Comparison of ENCODE assay signal across 8 mouse cellular contexts in genomic region chr5:107960532-107961202, GRCm38 (mm10). TPM values are rescaled to one million over a fixed set of nuclear protein-coding genes. Genes with fewer than 3 reads are reported as not detected.
DNase-seq lines count a peak whose midpoint lies in the region; ATAC-seq lines count a peak whose summit lies in the region.

No protein-coding gene starts in this region.

- DNase-seq in kidney, postnatal 25 days, result no peak
- DNase-seq in lung, adult 18-20 months, result peak; percentile 63 to 68
- DNase-seq in layer of hippocampus, postnatal 10 days (ENCODE audit: low spot score in 2 of 2), result no peak
- no peak for DNase-seq in right cerebral cortex, postnatal 4 days
- no peak for DNase-seq in kidney, adult 9 months

- H3K9ac ChIP-seq in kidney, embryonic 15.5 days, result no peak overlapping the region
- no peak overlapping the region for H3K9ac ChIP-seq in stomach, embryonic 15.5 days

- H3K27ac ChIP-seq in kidney, embryonic 15.5 days, result no peak overlapping the region
- H3K27ac ChIP-seq in stomach, embryonic 15.5 days, result no peak overlapping the region

- H3K4me3 ChIP-seq in kidney, embryonic 15.5 days (replicated peaks), result no peak overlapping the region
- peak overlapping the region; percentile 62 for H3K4me3 ChIP-seq in erythroblast, embryonic 14.5 days (replicated peaks)
- H3K4me3 ChIP-seq in stomach, embryonic 15.5 days (replicated peaks), result no peak overlapping the region

- H3K9me3 ChIP-seq in kidney, embryonic 15.5 days (replicated peaks), result no peaks in the 10 kb centered on the region
- H3K9me3 ChIP-seq in erythroblast, embryonic 14.5 days (ENCODE audit: control insufficient read depth, low read length), result no peaks in the 10 kb centered on the region
- no peaks in the 10 kb centered on the region for H3K9me3 ChIP-seq in stomach, embryonic 15.5 days

- H3K4me2 ChIP-seq in kidney, embryonic 15.5 days, result peak overlapping the region; percentile 33
- H3K4me2 ChIP-seq in stomach, embryonic 15.5 days, result peak overlapping the region; percentile 25

- H3K4me1 ChIP-seq in kidney, embryonic 15.5 days, result peaks cover 14% of the 10 kb centered on the region
- peaks cover 64% of the 10 kb centered on the region for H3K4me1 ChIP-seq in erythroblast, embryonic 14.5 days (ENCODE audit: control insufficient read depth)
- H3K4me1 ChIP-seq in stomach, embryonic 15.5 days, result 0 out of 2 replicates have a peak, but pooled peaks cover 4% of the 10 kb centered on the region

- peak; percentile 46; the same call in 1 of the 2 replicates for ATAC-seq in kidney, embryonic 15.5 days (replicated peaks; ENCODE audit: low FRiP score)
- ATAC-seq in stomach, embryonic 15.5 days (ENCODE audit: insufficient read depth, low FRiP score, low read depth), result peak; percentile 85

- no peaks in the 10 kb centered on the region for H3K36me3 ChIP-seq in kidney, embryonic 15.5 days
- no peaks in the 10 kb centered on the region for H3K36me3 ChIP-seq in erythroblast, embryonic 14.5 days (ENCODE audit: control insufficient read depth)
- H3K36me3 ChIP-seq in stomach, embryonic 15.5 days, result no peaks in the 10 kb centered on the region

- WGBS in kidney, embryonic 15.5 days, result 53% methylated on average over 14 of the region's 14 CpGs
- 50% methylated on average over 14 of the region's 14 CpGs for WGBS in stomach, embryonic 15.5 days

- H3K27me3 ChIP-seq in kidney, embryonic 15.5 days, result no peaks in the 10 kb centered on the region
- H3K27me3 ChIP-seq in erythroblast, embryonic 14.5 days (ENCODE audit: control insufficient read depth), result no peaks in the 10 kb centered on the region
- H3K27me3 ChIP-seq in stomach, embryonic 15.5 days (replicated peaks), result no peaks in the 10 kb centered on the region

RNA-seq across cellular contexts. Expression of gene Fam69a, which starts 26.2 kb away (rescaled TPM):
- polyA plus RNA-seq in kidney, embryonic 15.5 days (2015; fragmentation: Nextera tagmentation; extraction: Ambion mirVana), result 19.1 and 21.3 TPM in 2 replicates
- 0.02 and 0.17 TPM in 2 replicates for polyA plus RNA-seq in erythroblast, embryonic 14.5 days (2012)
- 24.1 and 28.7 TPM in 2 replicates for polyA plus RNA-seq in stomach, embryonic 15.5 days (2015; fragmentation: Nextera tagmentation; extraction: Ambion mirVana)
- 10 to 100 TPM; 55.2 to 60.1 TPM for total RNA-seq in layer of hippocampus, postnatal 10 days (2021)

Comparison
In these comparisons a context has a peak if more than half of its experiments do, and no peak if none do; other contexts are left out.
1. DNase-seq: peak in lung, adult 18-20 months (2 of 2); none in kidney, postnatal 25 days (0 of 2), layer of hippocampus, postnatal 10 days (0 of 2), right cerebral cortex, postnatal 4 days (single experiment) and kidney, adult 9 months (single experiment).
2. RNA of gene Fam69a, which starts 26.2 kb away (polyA plus RNA-seq): 24.1 to 28.7 TPM in stomach, embryonic 15.5 days and 19.1 to 21.3 TPM in kidney, embryonic 15.5 days; 0.02 to 0.17 TPM in erythroblast, embryonic 14.5 days; every median in the first group is over 10 times any median in the second.